Mouse (Mus musculus) erythroblast, adult 5-6 weeks (primary cell): ENCODE data around the gene Pgp. TPM values are rescaled to one million over a fixed set of nuclear protein-coding genes. Genes with fewer than 3 reads are reported as not detected.

ENCODE experiments used
- ATAC-seq: replicated peaks from 2 replicates; pipeline ENCODE4 v1.8.0; 2016; ENCODE audit warnings: moderate number of reproducible peaks, mild to moderate bottlenecking, moderate TSS enrichment, inconsistent platforms; ENCODE audit not compliant: poor library complexity, low FRiP score, severe bottlenecking
- total RNA-seq, 2 experiments: library from RNA; stranded (forward) in 1 of 2; stranded (reverse) in 1 of 2; fragments of 150-400 nt in 1 of 2; fragments of 200-764, 138-1000 nt in 1 of 2; gene quantifications; 2 replicates each; pipeline versions ENCODE4 v1.2.3 to v1.2.4; 2015 to 2017; ENCODE audit warnings: low replicate concordance in 2 of 2

Gene Pgp
- total RNA-seq, 2 experiments from 2014 or later, result 8.1 to 20.2 TPM

DNA sequence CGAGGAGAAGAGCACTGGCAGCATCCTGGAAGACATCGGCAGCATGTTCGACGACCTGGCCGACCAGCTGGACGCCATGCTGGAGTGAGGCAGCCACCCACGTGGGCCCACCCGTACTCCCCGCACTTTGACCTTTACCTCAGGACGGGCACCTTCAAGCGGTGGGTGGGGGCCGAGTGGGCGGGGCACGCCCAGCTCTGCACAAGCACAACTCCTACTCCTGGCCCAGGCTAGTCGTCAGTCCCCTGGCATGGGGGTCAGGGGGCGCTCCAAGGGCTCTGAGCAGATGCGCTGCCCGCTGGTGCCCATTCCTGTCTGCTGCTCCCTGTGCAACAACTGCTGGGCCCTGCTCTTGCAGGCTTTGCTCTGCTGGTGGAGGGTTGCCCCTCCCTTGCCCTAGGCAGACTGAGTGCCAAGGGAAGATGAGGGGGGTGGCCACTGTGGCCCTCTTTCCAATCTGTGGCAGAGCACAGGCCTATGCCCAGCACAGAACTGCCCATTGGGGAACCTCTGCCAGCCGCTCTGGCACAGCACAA lies 37.0 kb downstream of the Pgp start:
- no peak for ATAC-seq

GRCm38 (mm10) chr17:24507806-24508460 lies 37.7 kb downstream of the Pgp start:
- ATAC-seq, result no peak

GRCm38 (mm10) chr17:24513609-24514008 lies 43.4 kb downstream of the Pgp start:
- peak; percentile 52; the same call in 1 of the 2 replicates for ATAC-seq

GRCm38 (mm10) chr17:24514270-24515257 lies 44.4 kb downstream of the Pgp start:
- ATAC-seq, result no peak

- ATAC-seq, result no peak
These were observed 50.3 kb downstream of the Pgp start for GRCm38 (mm10) chr17:24520450-24520849.

Other genes with a start within 250 kb of the Pgp start
- 5.6 and 10.9 TPM in 2 replicates for gene Tedc2, start 249.5 kb upstream of the Pgp start, total RNA-seq (2015; ENCODE audit: low replicate concordance)
- gene Tedc2, start 249.5 kb upstream of the Pgp start, total RNA-seq (2017; ENCODE audit: low replicate concordance), result 6.0 and 6.8 TPM in 2 replicates
- 16.1 and 24.7 TPM in 2 replicates for gene Ccnf, start 218.9 kb upstream of the Pgp start, total RNA-seq (2015; ENCODE audit: low replicate concordance)
- 42.2 and 65.5 TPM in 2 replicates for gene Ccnf, start 218.9 kb upstream of the Pgp start, total RNA-seq (2017; ENCODE audit: low replicate concordance)
- gene Abca17, start 119.3 kb upstream of the Pgp start, total RNA-seq (2015; ENCODE audit: low replicate concordance), result not detected in 2 replicates
- gene Abca17, start 119.3 kb upstream of the Pgp start, total RNA-seq (2017; ENCODE audit: low replicate concordance), result not detected in 2 replicates
- 7.3 and 16.1 TPM in 2 replicates for gene Abca3, start 118.4 kb upstream of the Pgp start, total RNA-seq (2015; ENCODE audit: low replicate concordance)
- gene Abca3, start 118.4 kb upstream of the Pgp start, total RNA-seq (2017; ENCODE audit: low replicate concordance), result 11.1 and 14.8 TPM in 2 replicates
- 38.7 and 42.8 TPM in 2 replicates for gene Rnps1, start 55.8 kb upstream of the Pgp start, total RNA-seq (2015; ENCODE audit: low replicate concordance)
- 43.6 and 43.7 TPM in 2 replicates for gene Rnps1, start 55.8 kb upstream of the Pgp start, total RNA-seq (2017; ENCODE audit: low replicate concordance)
- gene Eci1, start 43.8 kb upstream of the Pgp start, total RNA-seq (2015; ENCODE audit: low replicate concordance), result 2.7 and 5.4 TPM in 2 replicates
- gene Eci1, start 43.8 kb upstream of the Pgp start, total RNA-seq (2017; ENCODE audit: low replicate concordance), result 4.3 and 15.3 TPM in 2 replicates
- gene Dnase1l2, start 27.3 kb upstream of the Pgp start, total RNA-seq (2015; ENCODE audit: low replicate concordance), result 2.1 TPM in 1 of 2 replicates, not detected in the other
- gene Dnase1l2, start 27.3 kb upstream of the Pgp start, total RNA-seq (2017; ENCODE audit: low replicate concordance), result 0.85 and 5.6 TPM in 2 replicates
- 15.0 and 20.9 TPM in 2 replicates for gene E4f1, start 79 bp upstream of the Pgp start, total RNA-seq (2015; ENCODE audit: low replicate concordance)
- gene E4f1, start 79 bp upstream of the Pgp start, total RNA-seq (2017; ENCODE audit: low replicate concordance), result 13.4 and 14.1 TPM in 2 replicates
- 1.7 TPM in 1 of 2 replicates, not detected in the other for gene Bricd5, start 3.5 kb downstream of the Pgp start, total RNA-seq (2015; ENCODE audit: low replicate concordance)
- 1.1 TPM in 1 of 2 replicates, not detected in the other for gene Bricd5, start 3.5 kb downstream of the Pgp start, total RNA-seq (2017; ENCODE audit: low replicate concordance)
- gene Mlst8, start 8.7 kb downstream of the Pgp start, total RNA-seq (2015; ENCODE audit: low replicate concordance), result 5.9 and 15.8 TPM in 2 replicates
- 5.5 and 8.2 TPM in 2 replicates for gene Mlst8, start 8.7 kb downstream of the Pgp start, total RNA-seq (2017; ENCODE audit: low replicate concordance)
- gene Caskin1, start 18.2 kb downstream of the Pgp start, total RNA-seq (2015; ENCODE audit: low replicate concordance), result not detected in 2 replicates
- not detected in 2 replicates for gene Caskin1, start 18.2 kb downstream of the Pgp start, total RNA-seq (2017; ENCODE audit: low replicate concordance)
- gene Traf7, start 57.5 kb downstream of the Pgp start, total RNA-seq (2015; ENCODE audit: low replicate concordance), result 11.9 and 13.2 TPM in 2 replicates
- 24.2 and 45.2 TPM in 2 replicates for gene Traf7, start 57.5 kb downstream of the Pgp start, total RNA-seq (2017; ENCODE audit: low replicate concordance)
- not detected in 2 replicates for gene Rab26, start 63.8 kb downstream of the Pgp start, total RNA-seq (2015; ENCODE audit: low replicate concordance)
- not detected in 2 replicates for gene Rab26, start 63.8 kb downstream of the Pgp start, total RNA-seq (2017; ENCODE audit: low replicate concordance)
- gene Pkd1, start 79.4 kb downstream of the Pgp start, total RNA-seq (2015; ENCODE audit: low replicate concordance), result 1.5 and 6.1 TPM in 2 replicates
- 3.8 and 16.2 TPM in 2 replicates for gene Pkd1, start 79.4 kb downstream of the Pgp start, total RNA-seq (2017; ENCODE audit: low replicate concordance)
- gene Tsc2, start 162.2 kb downstream of the Pgp start, total RNA-seq (2015; ENCODE audit: low replicate concordance), result 16.3 and 75.9 TPM in 2 replicates
- 8.6 and 9.0 TPM in 2 replicates for gene Tsc2, start 162.2 kb downstream of the Pgp start, total RNA-seq (2017; ENCODE audit: low replicate concordance)
- gene Nthl1, start 162.3 kb downstream of the Pgp start, total RNA-seq (2015; ENCODE audit: low replicate concordance), result 1.0 TPM in 1 of 2 replicates, not detected in the other
- 0.56 and 0.85 TPM in 2 replicates for gene Nthl1, start 162.3 kb downstream of the Pgp start, total RNA-seq (2017; ENCODE audit: low replicate concordance)
- 0.38 TPM in 1 of 2 replicates, not detected in the other for gene Slc9a3r2, start 179.9 kb downstream of the Pgp start, total RNA-seq (2015; ENCODE audit: low replicate concordance)
- 0.56 and 1.8 TPM in 2 replicates for gene Slc9a3r2, start 179.9 kb downstream of the Pgp start, total RNA-seq (2017; ENCODE audit: low replicate concordance)
- not detected in 2 replicates for gene Npw, start 188.1 kb downstream of the Pgp start, total RNA-seq (2015; ENCODE audit: low replicate concordance)
- not detected in 2 replicates for gene Npw, start 188.1 kb downstream of the Pgp start, total RNA-seq (2017; ENCODE audit: low replicate concordance)
- 3.7 and 7.9 TPM in 2 replicates for gene Zfp598, start 199.3 kb downstream of the Pgp start, total RNA-seq (2015; ENCODE audit: low replicate concordance)
- gene Zfp598, start 199.3 kb downstream of the Pgp start, total RNA-seq (2017; ENCODE audit: low replicate concordance), result 4.0 and 4.3 TPM in 2 replicates
- gene Syngr3, start 219.6 kb downstream of the Pgp start, total RNA-seq (2015; ENCODE audit: low replicate concordance), result not detected in 2 replicates
- not detected in 2 replicates for gene Syngr3, start 219.6 kb downstream of the Pgp start, total RNA-seq (2017; ENCODE audit: low replicate concordance)
- gene Gfer, start 225.8 kb downstream of the Pgp start, total RNA-seq (2015; ENCODE audit: low replicate concordance), result 2.7 and 6.3 TPM in 2 replicates
- gene Gfer, start 225.8 kb downstream of the Pgp start, total RNA-seq (2017; ENCODE audit: low replicate concordance), result 3.0 and 7.2 TPM in 2 replicates
- not detected in 2 replicates for gene Noxo1, start 225.8 kb downstream of the Pgp start, total RNA-seq (2015; ENCODE audit: low replicate concordance)
- not detected in 2 replicates for gene Noxo1, start 225.8 kb downstream of the Pgp start, total RNA-seq (2017; ENCODE audit: low replicate concordance)
- gene Tbl3, start 237.3 kb downstream of the Pgp start, total RNA-seq (2015; ENCODE audit: low replicate concordance), result 0.58 and 5.9 TPM in 2 replicates
- 4.3 and 11.9 TPM in 2 replicates for gene Tbl3, start 237.3 kb downstream of the Pgp start, total RNA-seq (2017; ENCODE audit: low replicate concordance)
- not detected in 2 replicates for gene Rnf151, start 247.7 kb downstream of the Pgp start, total RNA-seq (2015; ENCODE audit: low replicate concordance)
- not detected in 2 replicates for gene Rnf151, start 247.7 kb downstream of the Pgp start, total RNA-seq (2017; ENCODE audit: low replicate concordance)
- gene Rps2, start 247.7 kb downstream of the Pgp start, total RNA-seq (2015; ENCODE audit: low replicate concordance), result 1,254 and 1,636 TPM in 2 replicates
- gene Rps2, start 247.7 kb downstream of the Pgp start, total RNA-seq (2017; ENCODE audit: low replicate concordance), result 281 and 355 TPM in 2 replicates